Comparison of ENCODE assay signal across 9 mouse cellular contexts in the genomic region with DNA sequence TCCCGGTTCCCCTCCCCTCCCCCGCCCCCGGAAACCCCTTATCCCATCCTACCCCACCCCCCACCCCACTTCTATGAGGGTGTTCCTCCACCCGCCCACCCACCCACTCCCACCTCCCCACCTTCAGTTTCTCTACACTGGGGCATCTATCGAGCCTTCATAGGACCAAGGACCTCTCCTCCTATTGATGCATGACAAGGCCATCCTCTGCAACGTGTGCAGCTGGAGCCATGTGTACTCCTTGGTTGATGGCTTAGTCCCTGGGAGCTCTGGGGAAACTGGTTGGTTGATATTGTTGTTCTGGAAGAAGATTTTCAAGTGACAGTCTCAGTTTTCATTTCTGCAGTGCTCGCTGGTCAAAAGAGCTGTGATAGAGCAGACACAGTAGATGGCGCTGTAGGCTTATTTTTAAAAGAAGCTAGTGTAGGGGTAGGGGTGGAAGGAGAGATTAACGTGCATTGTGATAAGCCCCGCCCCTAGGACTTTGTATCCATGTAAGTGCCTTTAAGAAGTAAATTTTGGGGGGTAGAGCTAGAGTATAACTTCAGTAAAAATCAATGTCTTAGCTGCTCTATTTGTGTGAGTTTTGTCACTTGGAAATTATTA.
A peak's percentile ranks its signal among the peaks of the same experiment; 100 is the strongest.
DNase-seq lines count a peak whose midpoint lies in the region; ATAC-seq lines count a peak whose summit lies in the region.
"Had no signal": no experiment of that assay in that cellular context is flagged by ENCODE, and none has a peak within 500 bp of the region (broad histone marks: within the 10 kb centered on the region; RNA-seq: fewer than 3 reads in every experiment).

No protein-coding gene starts in this region.

- peak; percentile 77 for DNase-seq in MN1 (ENCODE audit: low spot score)
- DNase-seq in c-Kit-positive CD71-negative TER-119-negative erythroid progenitor cells, embryonic 14.5 days (ENCODE audit: low read depth) = peak; percentile 72
- peak; percentile 57 for DNase-seq in forebrain, embryonic 10.5 days (ENCODE audit: extremely low spot score, low spot score)
- peak; percentile 71 for DNase-seq in heart, postnatal 4 days
- DNase-seq in kidney, postnatal 4 days = peak; percentile 60 to 74
- no peak for DNase-seq in Muller cell, postnatal 12 days (ENCODE audit: inconsistent ontology term)

- peak overlapping the region; percentile 67; the same call in 1 of the 2 replicates for H3K27ac ChIP-seq in forebrain, embryonic 10.5 days
- H3K27ac ChIP-seq in liver, embryonic 16.5 days (ENCODE audit: low read length) = no peak overlapping the region
- H3K27ac ChIP-seq: limb, embryonic 12.5 days had no signal

- 20% methylated on average over 10 of the region's 10 CpGs for WGBS in forebrain, embryonic 10.5 days
- WGBS in liver, embryonic 16.5 days (ENCODE audit: insufficient replicate concordance) = 20% methylated on average over 10 of the region's 10 CpGs

- H3K36me3 ChIP-seq in forebrain, embryonic 10.5 days (replicated peaks) = no peaks in the 10 kb centered on the region
- H3K36me3 ChIP-seq in liver, embryonic 16.5 days (ENCODE audit: control insufficient read depth, insufficient read depth) = no peaks in the 10 kb centered on the region
- H3K36me3 ChIP-seq: limb, embryonic 12.5 days had no signal

- no peaks in the 10 kb centered on the region for H3K9me3 ChIP-seq in forebrain, embryonic 10.5 days
- no peaks in the 10 kb centered on the region for H3K9me3 ChIP-seq in liver, embryonic 16.5 days (replicated peaks; ENCODE audit: control insufficient read depth, low read length)
- H3K9me3 ChIP-seq: limb, embryonic 12.5 days had no signal

- no peak overlapping the region for H3K4me2 ChIP-seq in liver, embryonic 16.5 days (ENCODE audit: low read depth, low read length)
- H3K4me2 ChIP-seq: limb, embryonic 12.5 days had no signal

- H3K27me3 ChIP-seq in forebrain, embryonic 10.5 days (ENCODE audit: poor library complexity, severe bottlenecking) = peaks cover 4% of the 10 kb centered on the region; the same call in 1 of the 2 replicates
- no peaks in the 10 kb centered on the region for H3K27me3 ChIP-seq in liver, embryonic 16.5 days (ENCODE audit: control insufficient read depth, insufficient read depth, low read depth, low read length)
- H3K27me3 ChIP-seq: limb, embryonic 12.5 days had no signal

- H3K9ac ChIP-seq in liver, embryonic 16.5 days (ENCODE audit: low read depth, low read length) = no peak overlapping the region
- H3K9ac ChIP-seq: limb, embryonic 12.5 days had no signal

- no peak overlapping the region for H3K4me3 ChIP-seq in forebrain, embryonic 10.5 days
- no peak overlapping the region for H3K4me3 ChIP-seq in liver, embryonic 16.5 days (ENCODE audit: low read depth, low read length)
- H3K4me3 ChIP-seq: limb, embryonic 12.5 days had no signal

- peaks cover 17% of the 10 kb centered on the region for H3K4me1 ChIP-seq in forebrain, embryonic 10.5 days
- no peaks in the 10 kb centered on the region for H3K4me1 ChIP-seq in liver, embryonic 16.5 days (ENCODE audit: control insufficient read depth, low read depth, low read length)
- H3K4me1 ChIP-seq: limb, embryonic 12.5 days had no signal

- ATAC-seq in liver, embryonic 16.5 days (ENCODE audit: low read depth) = peak; percentile 62; the same call in 1 of the 2 replicates
- ATAC-seq in neutrophil, adult 5-6 weeks (ENCODE audit: extremely low read depth, insufficient number of reproducible peaks, low FRiP score, poor library complexity, severe bottlenecking) = peak; percentile 85
